Mouse (Mus musculus): ENCODE data around the gene Emc8. TPM values are rescaled to one million over a fixed set of nuclear protein-coding genes. Genes with fewer than 3 reads are reported as not detected.

The Emc8 gene
- polyA plus RNA-seq, 1 experiment: 109 TPM

- Histone ChIP-seq H3K27ac (ENCODE audit: insufficient read depth, low read depth, low read length) (no peak overlapping the region), H3K4me3 (ENCODE audit: low read depth, low read length) (no peak overlapping the region), H3K36me3 (ENCODE audit: control insufficient read depth, insufficient read depth, low read length) (no peaks in the 10 kb centered on the region), H3K4me1 (ENCODE audit: control insufficient read depth, insufficient read depth, insufficient read length, low read length) (peaks cover 6% of the 10 kb centered on the region; the same call in 1 of the 2 replicates), H3K27me3 (ENCODE audit: control insufficient read depth, insufficient read depth, low read length) (no peaks in the 10 kb centered on the region)
- TF ChIP-seq CTCF (IDR thresholded peaks at IDR 0.05; ENCODE audit: extremely low read depth, insufficient read length, insufficient replicate concordance, low read depth, low read length) (no peak), POLR2A (IDR thresholded peaks at IDR 0.05; ENCODE audit: low read depth, low read length) (no peak)
- 60% methylated on average over 11 of the region's 11 CpGs for WGBS
Observed at GRCm38 (mm10) chr8:120619235-120620180, 48.9 kb downstream of the Emc8 start.

- Histone ChIP-seq H3K4me3 (ENCODE audit: low read depth, low read length) (no peak overlapping the region), H3K4me1 (ENCODE audit: control insufficient read depth, insufficient read depth, insufficient read length, low read length) (peaks cover 6% of the 10 kb centered on the region; the same call in 1 of the 2 replicates), H3K27ac (ENCODE audit: insufficient read depth, low read depth, low read length) (no peak overlapping the region), H3K36me3 (ENCODE audit: control insufficient read depth, insufficient read depth, low read length) (no peaks in the 10 kb centered on the region), H3K27me3 (ENCODE audit: control insufficient read depth, insufficient read depth, low read length) (no peaks in the 10 kb centered on the region)
- TF ChIP-seq CTCF (IDR thresholded peaks at IDR 0.05; ENCODE audit: extremely low read depth, insufficient read length, insufficient replicate concordance, low read depth, low read length): peak; percentile 97
- TF ChIP-seq POLR2A (IDR thresholded peaks at IDR 0.05; ENCODE audit: low read depth, low read length): no peak
- under 1% methylated on average over 6 of the region's 6 CpGs for WGBS
Observed at GRCm38 (mm10) chr8:120618110-120618509, 50.3 kb downstream of the Emc8 start.

- 78% methylated on average over 7 of the region's 8 CpGs for WGBS
- TF ChIP-seq POLR2A (IDR thresholded peaks at IDR 0.05; ENCODE audit: low read depth, low read length) (no peak), CTCF (IDR thresholded peaks at IDR 0.05; ENCODE audit: extremely low read depth, insufficient read length, insufficient replicate concordance, low read depth, low read length) (no peak)
- no peaks in the 10 kb centered on the region for H3K27me3 ChIP-seq (ENCODE audit: control insufficient read depth, insufficient read depth, low read length)
- no peaks in the 10 kb centered on the region for H3K36me3 ChIP-seq (ENCODE audit: control insufficient read depth, insufficient read depth, low read length)
- H3K4me1 ChIP-seq (ENCODE audit: control insufficient read depth, insufficient read depth, insufficient read length, low read length): peaks cover 6% of the 10 kb centered on the region; the same call in 1 of the 2 replicates
- no peak overlapping the region for H3K27ac ChIP-seq (ENCODE audit: insufficient read depth, low read depth, low read length)
- H3K4me3 ChIP-seq (ENCODE audit: low read depth, low read length): no peak overlapping the region
Observed at GRCm38 (mm10) chr8:120616663-120617626, 51.4 kb downstream of the Emc8 start.

GRCm38 (mm10) chr8:120614491-120614890 lies 53.9 kb downstream of the Emc8 start:
- Histone ChIP-seq H3K36me3 (ENCODE audit: control insufficient read depth, insufficient read depth, low read length) (no peaks in the 10 kb centered on the region), H3K4me1 (ENCODE audit: control insufficient read depth, insufficient read depth, insufficient read length, low read length) (no peaks in the 10 kb centered on the region), H3K4me3 (ENCODE audit: low read depth, low read length) (no peak overlapping the region), H3K27ac (ENCODE audit: insufficient read depth, low read depth, low read length) (no peak overlapping the region), H3K27me3 (ENCODE audit: control insufficient read depth, insufficient read depth, low read length) (no peaks in the 10 kb centered on the region)
- 88% methylated on average over 3 of the region's 3 CpGs for WGBS
- TF ChIP-seq POLR2A (IDR thresholded peaks at IDR 0.05; ENCODE audit: low read depth, low read length): no peak
- TF ChIP-seq CTCF (IDR thresholded peaks at IDR 0.05; ENCODE audit: extremely low read depth, insufficient read length, insufficient replicate concordance, low read depth, low read length): no peak

GRCm38 (mm10) chr8:120610824-120611223 lies 57.5 kb downstream of the Emc8 start:
- TF ChIP-seq POLR2A (IDR thresholded peaks at IDR 0.05; ENCODE audit: low read depth, low read length) (no peak), CTCF (IDR thresholded peaks at IDR 0.05; ENCODE audit: extremely low read depth, insufficient read length, insufficient replicate concordance, low read depth, low read length) (no peak)
- Histone ChIP-seq H3K36me3 (ENCODE audit: control insufficient read depth, insufficient read depth, low read length) (no peaks in the 10 kb centered on the region), H3K27ac (ENCODE audit: insufficient read depth, low read depth, low read length) (no peak overlapping the region), H3K27me3 (ENCODE audit: control insufficient read depth, insufficient read depth, low read length) (no peaks in the 10 kb centered on the region), H3K4me3 (ENCODE audit: low read depth, low read length) (no peak overlapping the region), H3K4me1 (ENCODE audit: control insufficient read depth, insufficient read depth, insufficient read length, low read length) (no peaks in the 10 kb centered on the region)
- 86% methylated on average over 6 of the region's 6 CpGs for WGBS

- WGBS: 11% methylated on average over 7 of the region's 7 CpGs
- Histone ChIP-seq H3K27ac (ENCODE audit: insufficient read depth, low read depth, low read length) (no peak overlapping the region), H3K27me3 (ENCODE audit: control insufficient read depth, insufficient read depth, low read length) (no peaks in the 10 kb centered on the region), H3K36me3 (ENCODE audit: control insufficient read depth, insufficient read depth, low read length) (no peaks in the 10 kb centered on the region), H3K4me3 (ENCODE audit: low read depth, low read length) (no peak overlapping the region), H3K4me1 (ENCODE audit: control insufficient read depth, insufficient read depth, insufficient read length, low read length) (no peaks in the 10 kb centered on the region)
- TF ChIP-seq CTCF (IDR thresholded peaks at IDR 0.05; ENCODE audit: extremely low read depth, insufficient read length, insufficient replicate concordance, low read depth, low read length) (peak; percentile 69; the same call in 1 of the 2 replicates), POLR2A (IDR thresholded peaks at IDR 0.05; ENCODE audit: low read depth, low read length) (no peak)
Observed at GRCm38 (mm10) chr8:120607885-120608284, 60.5 kb downstream of the Emc8 start.

All from small intestine, adult 2 months (tissue).